Mouse (Mus musculus): ENCODE data around the gene Gm136.
A peak's percentile ranks its signal among the peaks of the same experiment; 100 is the strongest.
"Not testable (repeated sequence)": the region's sequence is repeated elsewhere in the genome, so short reads cannot be mapped to it uniquely, and the experiment has no call there.

The Gm136 gene

GRCm38 (mm10) chr4:34756163-34756562, at the start of gene Gm136:
Gene Gm136 (minus strand): TSS chr4:34756263.
- no peak for DNase-seq

- DNase-seq = no peak
These were observed 45.3 kb upstream of the Gm136 start for GRCm38 (mm10) chr4:34801166-34802034.

GRCm38 (mm10) chr4:34798005-34798404, 41.9 kb upstream of the Gm136 start:
- DNase-seq = no peak

GRCm38 (mm10) chr4:34797294-34797983, 41.4 kb upstream of the Gm136 start:
- no peak for DNase-seq

GRCm38 (mm10) chr4:34796294-34796693, 40.2 kb upstream of the Gm136 start:
- DNase-seq = no peak

GRCm38 (mm10) chr4:34786476-34786875, 30.4 kb upstream of the Gm136 start:
- DNase-seq = peak; percentile 14

GRCm38 (mm10) chr4:34785646-34786045, 29.6 kb upstream of the Gm136 start:
- DNase-seq = no peak

GRCm38 (mm10) chr4:34784865-34785264, 28.8 kb upstream of the Gm136 start:
- DNase-seq = no peak

- peak; percentile 17 for DNase-seq
These were observed 26.7 kb upstream of the Gm136 start for GRCm38 (mm10) chr4:34782730-34783129.

GRCm38 (mm10) chr4:34777677-34778527, 21.8 kb upstream of the Gm136 start, which contains the start of gene Smim8:
Gene Smim8 (minus strand): TSS chr4:34778423.
- peak; percentile 94 for DNase-seq

- no peak for DNase-seq
These were observed 15.7 kb upstream of the Gm136 start for GRCm38 (mm10) chr4:34771652-34772371.

GRCm38 (mm10) chr4:34749236-34749635, 6.8 kb downstream of the Gm136 start:
- DNase-seq = peak; percentile 57

- no peak for DNase-seq
These were observed 21.6 kb downstream of the Gm136 start for GRCm38 (mm10) chr4:34734461-34734860.

- not testable (repeated sequence) for DNase-seq
These were observed 22.6 kb downstream of the Gm136 start for GRCm38 (mm10) chr4:34733415-34733814.

GRCm38 (mm10) chr4:34729851-34730341, 26.2 kb downstream of the Gm136 start, which contains the start of gene Cfap206:
Gene Cfap206 (minus strand): TSS chr4:34730206.
- DNase-seq = peak; percentile 86

- DNase-seq = not testable (repeated sequence)
These were observed 30.4 kb downstream of the Gm136 start for GRCm38 (mm10) chr4:34725710-34726109.

- no peak for DNase-seq
These were observed 31.8 kb downstream of the Gm136 start for GRCm38 (mm10) chr4:34724306-34724705.

GRCm38 (mm10) chr4:34723186-34723585, 32.9 kb downstream of the Gm136 start:
- DNase-seq = no peak

GRCm38 (mm10) chr4:34720127-34720895, 35.8 kb downstream of the Gm136 start:
- DNase-seq = no peak

- no peak for DNase-seq
These were observed 36.6 kb downstream of the Gm136 start for GRCm38 (mm10) chr4:34719421-34719820.

- DNase-seq = no peak
These were observed 41.0 kb downstream of the Gm136 start for GRCm38 (mm10) chr4:34715062-34715461.

Data from kidney, postnatal 14 days (tissue).